Mouse (Mus musculus): ENCODE measurements around the gene Rasl10a. TPM values are rescaled to one million over a fixed set of nuclear protein-coding genes. Genes with fewer than 3 reads are reported as not detected.

Rasl10a gene
- not detected for polyA plus RNA-seq (2017; shearing (Covaris generic))

DNA sequence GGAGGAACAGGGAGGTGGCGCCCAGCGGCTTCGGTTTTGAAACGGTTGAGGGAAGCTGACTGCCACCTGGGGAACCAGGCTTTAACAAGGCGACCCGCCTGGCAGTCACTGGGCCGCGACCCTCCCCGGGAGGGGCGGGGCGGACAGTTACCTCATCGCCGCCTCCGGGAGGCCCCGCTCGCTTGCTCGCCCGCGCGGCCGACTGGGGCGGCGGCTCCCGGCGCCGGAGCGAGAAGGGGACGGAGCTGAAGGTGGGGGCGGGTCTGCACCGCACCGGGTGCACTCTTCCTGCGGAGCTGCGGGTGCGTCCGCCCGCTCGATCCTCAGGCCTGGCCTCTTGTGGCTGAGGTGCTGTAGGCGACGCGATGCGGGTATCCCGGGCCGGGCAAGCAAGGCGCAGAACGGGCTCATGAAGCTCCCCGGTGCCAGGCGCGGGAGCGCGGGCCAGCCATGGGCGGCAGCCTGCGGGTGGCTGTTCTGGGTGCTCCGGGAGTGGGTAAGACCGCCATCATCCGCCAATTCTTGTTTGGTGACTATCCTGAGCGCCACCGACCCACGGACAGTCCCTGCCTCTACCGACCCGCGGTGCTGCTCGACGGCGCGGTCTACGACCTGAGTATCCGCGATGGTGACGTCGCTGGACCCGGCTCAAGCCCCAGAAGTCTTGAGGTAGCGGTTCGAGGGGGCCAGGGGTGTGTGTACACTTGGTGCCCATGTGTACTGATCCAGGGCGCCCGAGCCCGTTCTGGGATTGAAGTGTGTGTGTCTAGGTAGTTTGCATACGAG is at the start of gene Rasl10a:
Gene Rasl10a (plus strand): TSS at position 273 of the 786 bp plus-strand sequence.
- ATAC-seq = peak; percentile 18

DNA sequence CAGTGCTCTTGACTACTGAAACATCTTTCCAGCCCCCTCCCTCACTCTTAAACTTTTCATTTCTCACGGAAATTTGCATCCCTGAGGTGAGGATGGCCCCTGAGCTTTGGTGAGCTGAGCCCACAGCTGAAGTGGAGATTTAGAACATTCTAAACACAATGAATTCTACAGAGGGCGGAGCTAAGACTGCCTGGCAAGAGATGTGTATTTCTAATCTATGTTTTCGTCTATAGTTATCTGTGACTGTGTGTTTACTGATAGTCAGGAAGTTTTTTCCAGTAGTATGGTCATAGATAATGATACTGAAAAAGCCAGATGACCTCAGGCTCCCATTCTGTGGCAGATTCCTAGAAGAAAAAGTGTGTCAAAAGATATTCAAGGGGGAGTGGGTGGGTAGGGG is 49.1 kb upstream of the Rasl10a start:
- ATAC-seq = no peak

DNA sequence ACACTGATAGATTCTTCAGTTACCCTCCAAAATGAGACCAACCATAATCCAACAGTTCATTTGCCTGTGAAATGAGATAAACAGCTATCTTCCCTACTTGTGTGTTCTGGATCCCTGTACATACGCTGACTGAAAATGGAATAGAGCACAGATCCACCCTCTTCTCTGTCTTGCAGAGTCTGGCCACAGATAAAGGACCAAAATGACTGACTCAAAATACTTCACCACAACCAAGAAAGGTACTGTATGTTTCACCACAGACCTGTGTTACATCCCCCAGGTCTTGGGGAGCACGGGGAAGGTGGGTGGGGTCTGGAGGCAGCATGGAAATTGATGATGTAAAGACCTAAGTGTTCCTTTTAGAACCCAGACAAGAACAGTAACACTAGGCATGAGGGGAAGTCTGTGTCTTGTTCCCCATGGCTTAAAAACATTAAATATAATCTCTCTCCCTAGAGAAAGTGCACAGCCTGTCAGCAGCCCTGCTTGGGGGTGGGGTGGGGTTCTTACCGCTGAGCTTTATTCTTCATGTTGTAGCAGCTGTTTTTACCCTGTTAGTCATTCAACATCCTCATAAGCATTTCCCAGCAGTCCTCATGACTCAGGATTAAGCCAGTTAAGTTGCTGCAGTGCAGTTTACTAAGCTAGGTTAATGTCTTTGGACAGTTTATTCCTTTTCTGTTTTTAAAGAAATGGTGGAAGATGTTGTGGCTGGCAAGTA is 48.4 kb upstream of the Rasl10a start:
- no peak for ATAC-seq

DNA sequence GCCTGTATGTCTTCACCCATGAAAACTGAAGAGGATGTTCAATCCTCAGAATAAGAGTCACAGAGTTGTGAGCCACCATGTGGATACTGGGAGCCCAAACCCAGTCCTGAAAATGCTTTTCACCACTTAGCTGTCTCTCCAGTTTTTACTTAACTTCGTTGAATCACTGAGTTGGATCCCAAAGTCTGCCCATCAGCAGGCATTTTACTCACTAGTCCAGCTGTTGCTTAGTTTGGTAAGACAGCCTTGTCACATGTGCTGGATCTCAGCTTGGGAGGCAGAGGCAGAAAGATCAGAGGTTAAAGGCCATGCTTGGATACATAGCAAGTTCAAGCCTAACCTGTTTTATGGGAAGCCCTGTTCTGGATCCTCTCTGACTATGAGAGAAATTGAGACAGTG is 47.7 kb upstream of the Rasl10a start:
- ATAC-seq = no peak

DNA sequence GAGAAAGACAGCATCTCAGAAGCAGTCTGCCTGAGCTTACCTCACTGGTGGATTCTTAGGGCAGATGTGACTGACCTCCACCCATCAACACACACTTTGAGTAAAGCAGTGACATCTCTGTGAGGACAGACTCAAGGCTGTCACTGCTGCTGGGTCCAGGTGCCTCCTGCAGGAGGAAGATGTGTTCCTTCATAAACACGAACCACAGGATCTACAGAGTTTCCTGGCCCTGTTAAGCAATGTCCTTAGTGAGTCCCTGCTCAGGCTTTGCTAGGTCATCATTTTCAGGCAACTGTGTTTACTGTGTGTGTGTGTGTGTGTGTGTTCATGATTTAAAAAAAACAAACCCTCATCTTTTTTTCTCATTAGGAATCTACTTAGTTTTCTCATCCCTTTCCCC is 46.4 kb upstream of the Rasl10a start:
- ATAC-seq = no peak

DNA sequence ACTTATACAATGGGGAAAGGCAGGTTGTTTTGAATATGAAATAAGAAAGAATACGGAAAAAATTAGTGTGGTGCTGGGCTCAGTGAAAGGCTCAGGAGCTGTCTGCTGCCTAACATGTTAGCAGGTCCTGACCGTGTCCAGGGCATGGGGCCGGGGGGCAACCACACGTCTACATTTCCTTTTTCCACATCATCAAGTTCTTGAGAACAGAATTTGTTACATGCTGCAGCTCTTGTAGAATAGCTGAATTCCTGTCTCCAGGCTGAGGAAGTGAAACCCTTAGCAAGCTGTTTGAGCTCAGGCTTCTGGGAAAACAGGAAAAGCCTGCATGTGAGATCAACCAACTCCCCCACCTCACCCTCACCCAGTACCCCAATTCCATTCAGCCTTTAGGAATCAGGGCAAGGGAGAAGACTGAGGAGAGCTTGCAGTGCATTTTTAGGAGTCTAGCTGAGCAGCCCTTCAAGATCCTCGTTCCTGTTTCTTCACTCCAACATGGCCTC is 45.7 kb upstream of the Rasl10a start:
- ATAC-seq = no peak

DNA sequence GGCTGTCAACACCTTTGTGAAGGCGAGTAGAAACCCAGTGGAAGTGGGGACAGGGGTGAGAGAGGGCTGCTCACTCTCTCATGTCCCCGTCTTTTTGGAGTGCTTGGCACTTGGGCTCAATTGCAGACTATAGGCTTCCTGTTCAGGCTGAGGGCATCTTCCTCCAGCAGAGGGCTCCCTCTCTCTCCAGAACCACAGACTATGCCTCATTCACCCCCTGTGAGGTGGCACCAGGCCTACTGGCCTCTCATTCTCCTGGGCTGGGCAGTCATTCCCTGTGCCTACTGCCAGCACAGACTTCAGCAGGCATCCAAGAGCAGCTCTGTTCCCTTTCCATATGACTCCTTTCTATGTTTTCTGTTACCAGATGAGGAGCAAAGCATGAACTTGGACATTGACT is 42.2 kb upstream of the Rasl10a start:
- ATAC-seq = no peak

DNA sequence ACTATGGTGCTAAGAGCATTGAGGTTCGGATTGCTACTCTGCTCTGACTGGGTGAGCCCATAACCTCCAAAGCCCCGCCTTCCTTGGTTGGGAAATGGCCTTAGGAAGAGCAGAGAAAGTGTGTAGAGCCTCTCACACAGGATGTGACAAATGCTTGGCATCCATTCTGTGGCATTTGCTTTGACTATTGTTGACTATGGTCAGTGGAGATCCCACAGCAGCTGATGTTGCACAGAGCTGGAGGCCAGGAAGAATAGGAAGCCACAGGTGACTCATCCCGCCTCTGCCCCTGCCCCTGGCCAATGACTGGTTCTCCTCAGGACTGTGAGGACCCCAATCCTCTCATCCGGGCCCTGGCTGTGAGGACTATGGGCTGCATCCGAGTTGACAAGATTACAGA is 41.6 kb upstream of the Rasl10a start:
- no peak for ATAC-seq

DNA sequence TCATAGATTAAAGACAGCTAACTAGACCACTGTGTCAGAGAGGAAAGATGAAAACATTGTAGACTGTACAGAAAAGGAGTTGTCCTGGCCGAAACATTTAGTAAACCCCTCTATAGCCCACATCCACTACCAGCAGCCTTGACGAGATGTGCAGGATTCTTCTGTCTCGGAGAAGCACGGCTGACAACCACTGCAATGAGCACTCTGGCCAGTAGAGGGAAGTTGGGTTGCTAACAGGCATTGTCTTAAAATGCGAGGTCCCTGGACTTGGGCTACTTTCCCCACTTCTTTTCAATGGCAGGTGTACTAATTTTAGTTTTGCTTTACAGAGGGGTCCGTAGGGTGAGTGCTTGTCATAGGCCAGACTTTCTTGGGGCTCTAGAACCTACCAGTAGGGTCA is 40.4 kb upstream of the Rasl10a start:
- no peak for ATAC-seq

DNA sequence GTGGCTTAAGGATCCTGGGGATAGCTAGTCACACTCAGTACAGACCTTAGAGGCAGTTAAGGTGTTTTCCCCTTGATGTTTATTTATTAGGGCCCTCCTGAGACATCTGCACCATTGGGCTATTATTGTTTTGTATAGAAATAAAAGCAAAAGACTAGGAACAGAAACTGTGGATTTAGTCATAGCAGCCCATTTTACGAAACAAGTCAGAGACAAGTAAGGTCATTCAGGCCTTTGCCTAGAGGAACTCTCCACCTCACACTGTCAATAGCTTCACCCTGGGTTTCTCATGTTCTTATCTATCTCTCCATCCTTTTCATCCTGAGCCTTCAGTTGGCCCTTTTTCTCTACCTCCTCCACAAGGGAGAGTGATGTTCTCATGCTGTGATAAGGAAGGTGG is 32.8 kb upstream of the Rasl10a start:
- no peak for ATAC-seq

DNA sequence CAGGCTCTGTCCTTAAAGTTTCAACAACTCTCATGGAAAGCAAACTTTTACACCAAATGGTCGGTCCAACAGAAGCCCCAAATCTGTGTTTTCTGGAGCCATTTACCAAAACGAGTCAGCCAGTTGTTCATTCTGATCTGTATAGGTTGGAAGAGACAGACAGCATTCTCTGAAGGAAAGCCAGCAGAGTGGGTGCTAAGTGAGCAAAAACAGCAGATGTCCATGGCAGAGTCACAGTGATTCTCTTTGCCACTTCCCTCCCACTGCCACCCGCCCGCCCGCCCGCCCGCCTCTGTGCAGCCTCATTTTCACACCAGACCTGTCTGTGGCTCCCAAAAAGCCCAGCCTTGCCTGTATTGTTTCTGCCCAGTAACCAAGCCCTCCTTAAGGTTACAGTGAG is 29.7 kb upstream of the Rasl10a start:
- ATAC-seq = no peak

DNA sequence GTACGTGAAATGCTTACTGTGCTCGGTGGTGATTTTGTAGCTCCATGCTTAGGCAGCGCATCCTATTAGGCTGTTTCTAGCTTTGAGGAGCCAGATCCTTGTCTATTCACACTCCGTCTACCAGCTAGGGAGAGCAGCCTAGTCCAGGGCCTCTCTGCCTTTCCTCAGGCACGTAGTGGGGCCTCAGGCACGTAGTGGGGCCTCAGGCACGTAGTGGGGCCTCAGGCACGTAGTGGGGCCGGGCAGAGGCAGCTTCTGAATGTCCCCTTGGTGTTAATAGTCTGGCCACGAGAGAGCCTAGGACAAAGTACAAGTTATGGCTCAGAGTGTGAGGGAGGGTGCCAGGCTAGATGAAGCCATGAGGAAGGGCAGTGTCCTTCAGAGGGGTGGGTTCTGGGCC is 25.2 kb upstream of the Rasl10a start:
- ATAC-seq = no peak

DNA sequence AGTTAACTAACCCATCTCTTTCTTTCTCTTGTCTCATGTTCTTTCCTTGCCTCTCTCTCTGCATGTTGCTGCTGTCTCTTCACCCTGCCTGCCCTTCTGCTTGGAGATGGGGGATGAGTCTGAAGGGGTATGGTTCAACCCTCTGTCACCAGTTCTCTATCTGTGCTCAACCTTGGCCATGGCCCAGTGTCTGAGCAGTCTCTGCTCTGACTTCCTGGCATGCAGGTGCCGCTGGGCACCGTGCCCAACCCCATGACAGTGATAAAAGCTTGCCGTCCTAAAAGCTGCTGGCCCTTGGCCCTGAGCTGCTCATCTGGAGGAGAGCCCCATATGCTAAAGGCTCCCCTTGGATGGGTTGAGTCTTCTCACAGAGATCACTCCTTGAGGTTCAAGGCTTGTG is 24.8 kb upstream of the Rasl10a start:
- no peak for ATAC-seq

DNA sequence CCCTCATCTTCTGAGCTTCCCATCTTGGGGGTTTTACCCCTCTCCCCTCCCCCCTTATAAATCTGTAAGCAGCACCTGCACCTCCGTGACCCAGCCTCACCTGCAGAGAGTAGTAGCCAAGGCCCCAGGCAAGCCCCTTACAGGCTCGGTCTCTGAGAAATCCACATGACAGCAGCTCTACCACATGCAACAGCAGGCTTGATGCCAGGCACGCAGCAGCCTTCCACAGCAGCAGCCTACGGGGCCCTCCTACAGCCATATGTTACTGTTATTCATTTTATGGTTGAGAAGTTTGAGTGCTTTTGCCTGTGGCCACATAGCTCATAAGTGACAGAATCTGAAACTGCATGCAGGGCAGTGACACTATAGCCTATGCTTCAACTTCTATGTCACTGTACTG is 22.5 kb upstream of the Rasl10a start:
- no peak for ATAC-seq

DNA sequence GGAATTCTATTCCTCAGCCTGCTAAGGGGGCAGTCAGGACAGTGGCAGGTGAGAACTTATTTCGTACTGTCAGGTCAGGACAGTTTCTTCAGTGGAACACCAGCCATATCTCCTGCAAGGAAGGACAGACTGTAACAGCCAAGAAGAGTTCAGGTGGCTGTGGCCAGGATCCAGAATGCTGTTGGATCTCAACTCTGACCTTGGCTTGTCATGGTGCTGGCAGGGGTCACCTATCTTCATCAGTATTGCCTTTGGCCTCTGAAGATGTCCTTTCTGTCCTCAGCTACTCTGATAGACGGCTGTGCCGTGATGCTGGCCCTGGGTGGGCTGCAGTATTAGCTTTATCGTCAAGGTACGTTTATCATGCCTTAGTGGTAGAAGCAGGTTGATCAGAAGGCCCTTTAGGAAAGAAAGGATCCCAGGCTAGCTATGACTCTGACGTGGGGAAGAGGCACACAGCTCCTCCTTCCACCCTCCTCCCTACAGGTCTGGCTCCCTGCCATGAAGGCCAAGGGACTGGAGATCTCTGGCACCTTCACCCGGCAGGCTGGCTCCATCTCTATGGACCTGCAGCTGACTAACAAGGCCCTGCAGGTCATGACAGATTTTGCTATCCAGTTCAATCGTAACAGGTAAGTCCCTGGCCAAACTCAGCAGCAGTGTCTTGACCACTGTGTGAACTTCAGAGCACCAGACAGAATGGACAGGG is 20.6 kb upstream of the Rasl10a start:
- ATAC-seq = no peak

DNA sequence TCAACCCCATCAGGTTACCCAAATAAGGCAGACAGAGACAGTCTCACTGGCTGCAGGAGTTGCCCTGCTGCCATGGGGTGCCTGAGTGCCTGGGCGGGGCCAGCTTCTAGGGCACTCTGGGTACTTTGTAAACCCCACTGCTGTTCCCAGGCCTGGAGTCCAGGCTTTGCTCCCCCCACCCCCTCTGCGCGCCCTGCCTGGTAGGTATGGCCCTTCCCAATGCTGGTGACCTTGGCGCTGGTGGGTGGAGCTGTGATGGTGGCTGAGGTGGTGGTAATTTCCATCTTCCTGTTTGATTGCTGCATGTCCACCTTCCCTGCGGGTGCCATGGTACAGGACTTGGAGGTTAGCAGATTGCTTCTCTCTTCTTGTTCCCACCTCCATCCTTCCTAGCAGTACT is 17.3 kb upstream of the Rasl10a start:
- ATAC-seq = no peak

DNA sequence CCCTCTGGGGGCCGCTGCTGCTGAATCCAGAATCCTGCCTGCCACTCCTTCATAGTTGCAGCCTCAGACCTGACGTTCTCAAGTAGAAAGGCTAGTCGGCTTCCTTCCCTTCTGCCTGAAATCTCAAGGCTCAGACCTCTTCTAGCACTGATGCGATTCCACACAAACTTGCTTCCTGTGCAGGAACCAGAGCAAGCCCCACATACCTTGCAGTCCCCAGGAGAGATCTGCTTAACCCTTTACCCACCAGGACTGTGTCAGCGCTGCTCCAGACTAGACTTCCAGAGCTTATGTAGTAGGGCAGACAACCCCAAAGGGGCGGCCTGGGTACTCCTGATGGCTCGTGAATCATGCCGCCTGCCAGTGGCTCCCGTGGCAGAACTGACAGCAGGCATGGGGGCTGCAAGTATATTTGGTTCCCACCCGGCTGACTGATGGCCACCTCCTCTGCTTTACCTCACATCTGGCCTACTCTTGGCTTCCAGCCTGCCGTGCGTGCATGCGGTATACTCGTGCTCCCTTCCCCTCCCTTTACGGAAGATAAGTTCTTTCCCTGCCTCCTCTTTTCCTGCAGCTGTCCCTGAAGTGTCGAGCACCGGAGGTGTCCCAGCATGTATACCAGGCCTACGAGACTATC is 16.7 kb upstream of the Rasl10a start:
- no peak for ATAC-seq

DNA sequence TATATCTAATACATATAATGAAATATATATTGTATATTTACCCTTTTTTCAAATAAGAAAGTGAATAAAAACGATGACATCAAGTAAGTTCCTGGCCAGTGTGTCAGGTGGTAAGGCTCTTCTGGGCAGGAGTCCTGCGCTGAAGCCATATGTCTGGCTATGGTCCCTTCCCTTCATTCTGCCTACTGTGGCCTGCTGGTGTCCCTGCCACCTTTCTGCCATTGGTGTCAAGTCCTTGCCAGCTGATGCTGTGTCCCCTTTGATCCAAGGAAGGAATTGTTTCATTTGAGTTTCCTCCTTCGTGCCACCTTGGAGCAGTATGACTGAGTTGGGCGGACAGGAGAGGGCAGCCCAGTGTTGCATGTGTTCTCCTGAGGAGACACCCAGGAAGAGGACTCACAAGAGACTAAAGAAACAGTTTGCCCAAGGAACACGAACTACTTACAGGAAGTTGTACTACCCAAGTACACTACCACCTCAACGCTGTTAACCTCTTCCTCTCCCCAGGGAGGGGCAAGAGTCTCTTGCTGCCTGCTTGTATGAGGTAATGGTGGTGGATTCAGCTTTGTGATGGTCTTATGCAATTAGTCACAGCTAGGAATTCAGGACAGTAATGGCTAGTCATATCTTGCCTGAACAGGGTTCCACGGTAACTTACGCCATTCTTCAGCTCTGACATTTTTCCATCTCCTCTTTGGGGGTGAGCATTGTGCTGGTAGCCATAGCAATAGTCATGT is 15.1 kb upstream of the Rasl10a start:
- ATAC-seq = no peak

DNA sequence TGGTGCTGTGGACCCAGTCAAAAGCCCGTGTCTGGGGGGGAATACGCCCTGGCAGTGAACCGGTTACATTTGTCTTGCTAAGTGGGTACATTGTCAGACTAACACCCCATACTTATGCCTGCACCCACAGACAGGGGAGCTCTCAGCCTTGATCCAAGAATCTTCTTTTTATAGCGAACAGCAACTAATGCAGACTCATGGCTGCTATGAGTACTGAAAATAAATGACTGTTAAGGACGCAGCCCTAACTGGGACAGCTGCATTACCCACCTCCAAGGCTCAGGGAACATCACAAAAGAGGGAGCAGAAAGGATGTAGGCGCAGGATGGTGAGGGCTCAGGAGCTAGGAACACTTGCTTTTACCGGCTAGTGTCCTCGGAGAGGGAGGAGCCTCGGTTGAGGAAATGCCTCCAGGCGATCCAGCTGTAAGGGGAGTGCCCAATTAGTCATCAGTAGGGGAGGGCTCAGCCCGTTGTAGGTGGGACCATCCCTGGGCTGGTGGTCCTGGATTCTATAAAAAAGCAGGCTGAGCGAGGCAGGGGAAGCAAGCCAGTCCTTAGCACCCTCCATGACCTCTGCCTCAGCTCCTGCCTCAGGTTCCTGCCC is 11.5 kb upstream of the Rasl10a start:
- no peak for ATAC-seq

DNA sequence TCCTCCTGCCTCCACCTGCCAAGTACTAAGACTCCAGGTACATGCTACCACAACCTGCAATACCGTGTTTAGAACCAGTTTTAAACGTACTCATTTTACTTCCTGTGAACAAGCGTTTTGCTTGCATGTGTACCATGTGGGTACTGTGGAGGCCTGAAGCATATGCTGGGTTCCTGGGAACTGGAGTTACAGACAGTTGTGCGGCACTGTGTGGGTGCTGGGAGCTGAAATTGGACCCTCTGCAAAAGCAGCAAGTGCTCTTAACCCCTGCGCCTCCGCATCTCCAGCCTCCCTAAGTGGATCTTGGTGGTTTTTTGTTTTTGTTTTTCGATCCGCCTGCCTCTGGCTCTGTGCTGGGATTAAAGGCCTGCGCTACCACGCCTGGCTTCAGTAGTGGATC is 6.3 kb upstream of the Rasl10a start:
- ATAC-seq = no peak

DNA sequence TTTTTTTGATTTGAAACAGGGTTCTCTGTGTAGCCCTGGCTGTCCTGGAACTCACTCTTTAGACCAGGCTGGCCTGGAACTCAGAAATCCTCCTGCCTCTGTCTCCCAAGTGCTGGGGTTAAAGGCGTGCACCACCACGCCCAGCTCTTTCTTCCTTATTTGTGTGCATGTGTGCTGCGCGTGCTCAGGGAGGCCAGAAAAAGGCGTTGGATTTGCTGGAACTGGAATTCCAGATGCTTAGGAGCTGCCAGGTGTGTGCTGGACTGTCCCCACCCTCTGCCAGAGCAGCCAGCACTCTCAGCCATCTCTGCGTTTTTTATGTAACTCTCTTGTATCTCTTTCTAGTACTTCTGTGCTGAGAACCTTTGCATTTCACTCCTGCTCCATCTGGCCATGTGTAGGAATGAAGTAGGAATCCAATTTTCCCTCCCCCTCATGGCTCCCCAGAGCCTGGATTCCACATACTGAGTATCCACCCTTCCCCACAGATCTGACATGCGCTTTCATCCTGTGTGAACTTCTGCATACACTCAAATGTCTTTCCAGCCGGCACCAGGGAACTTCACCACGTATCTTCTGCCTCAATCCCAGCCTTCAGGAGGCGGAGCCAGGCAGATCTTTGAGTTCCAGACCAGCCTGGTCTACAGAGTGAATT is 5.6 kb upstream of the Rasl10a start:
- ATAC-seq = no peak

Data from activated CD4-positive, CD25-positive, alpha-beta regulatory T cell, adult 4 months (primary cell).